Mouse (Mus musculus) heart, embryonic 16.5 days (tissue): ENCODE measurements at regions not wholly inside any gene's neighbourhood (a gene's known extent, or its start where the extent isn't known, plus 50 kb on each side); places are given as distances from the start of the nearest gene placed in this dataset.

Source experiments
- ATAC-seq: fragments of 200-750 bp; cut with Nextera tagmentation; replicated peaks from 2 replicates; pipeline ENCODE4 v1.8.0; 2017; ENCODE audit warnings: moderate number of reproducible peaks; ENCODE audit not compliant: insufficient read depth, low FRiP score; ENCODE audit errors: extremely low read depth
- H3K27ac ChIP-seq: fragments of 300-500 bp; sonication (generic); 2 replicates; pipeline ENCODE4 v1.5.1; 2014; ENCODE audit warnings: mild to moderate bottlenecking, low read length, control low read depth, moderate library complexity
- H3K27me3 ChIP-seq: fragments of 300-500 bp; sonication (generic); 2 replicates; pipeline ENCODE4 v1.6.1; 2014; ENCODE audit warnings: low read length, mixed read lengths; ENCODE audit not compliant: control insufficient read depth, insufficient read depth
- H3K36me3 ChIP-seq: fragments of 300-500 bp; sonication (generic); 2 replicates; pipeline ENCODE4 v1.6.1; 2014; ENCODE audit not compliant: control insufficient read depth, insufficient read depth
- H3K4me1 ChIP-seq: fragments of 300-500 bp; sonication (generic); 2 replicates; pipeline ENCODE4 v1.6.1; 2014; ENCODE audit warnings: low read length, mixed read lengths; ENCODE audit not compliant: control insufficient read depth, insufficient read depth
- H3K4me2 ChIP-seq: fragments of 300-500 bp; sonication (generic); 2 replicates; pipeline ENCODE4 v1.6.1; 2014; ENCODE audit warnings: low read depth, mild to moderate bottlenecking, control low read depth, low read length
- H3K4me3 ChIP-seq: fragments of 300-500 bp; sonication (generic); 2 replicates; pipeline ENCODE4 v1.5.1; 2014; ENCODE audit warnings: mild to moderate bottlenecking, control low read depth, low read length
- H3K9ac ChIP-seq: fragments of 300-500 bp; sonication (generic); 2 replicates; pipeline ENCODE4 v1.6.1; 2014; ENCODE audit warnings: low read length, control low read depth
- H3K9me3 ChIP-seq: fragments of 300-500 bp; sonication (generic); replicated peaks from 2 replicates; pipeline ENCODE4 v1.6.1; 2016; ENCODE audit warnings: low read length; ENCODE audit not compliant: control insufficient read depth
- WGBS: fragments of 180-500 bp; shearing (Covaris S2); extraction: QIAGEN DNeasy Blood & Tissue Kit; methylation state at CpG from one replicate; pipeline ENCODE4 v1.1.7; 2014; 5-methylcytosine and 5-hydroxymethylcytosine counted together

DNA sequence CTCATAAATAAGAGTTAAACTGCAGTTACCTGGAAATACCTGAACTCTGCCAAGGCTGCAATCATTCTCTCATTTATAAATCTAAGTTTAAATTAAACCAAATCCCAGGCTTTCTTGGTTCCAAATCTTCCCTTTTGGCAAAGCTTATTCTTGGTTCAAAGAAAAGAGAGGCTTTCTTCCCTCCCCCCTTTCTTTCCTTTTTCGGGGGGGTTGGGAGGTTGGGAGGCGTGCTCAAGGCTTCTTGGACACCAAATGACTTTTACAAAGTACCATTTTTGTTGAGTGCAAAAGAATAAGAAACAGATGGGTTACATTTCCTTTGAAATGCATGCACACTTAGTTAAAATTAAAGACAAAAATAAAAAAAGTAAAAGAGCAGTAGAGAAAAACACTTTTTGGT lies 105.4 kb upstream of the Mroh9 start:
- Histone ChIP-seq H3K9me3 (no peaks in the 10 kb centered on the region), H3K9ac (no peak overlapping the region), H3K27me3 (no peaks in the 10 kb centered on the region), H3K36me3 (no peaks in the 10 kb centered on the region), H3K4me1 (no peaks in the 10 kb centered on the region), H3K4me3 (no peak overlapping the region), H3K4me2 (no peak overlapping the region), H3K27ac (no peak overlapping the region)
- ATAC-seq = no peak
- WGBS = 43% methylated on average over 2 of the region's 2 CpGs

- H3K4me1 ChIP-seq = no peaks in the 10 kb centered on the region
- no peak for ATAC-seq
- no peaks in the 10 kb centered on the region for H3K36me3 ChIP-seq
- no peak overlapping the region for H3K4me3 ChIP-seq
- no peak overlapping the region for H3K4me2 ChIP-seq
- no peaks in the 10 kb centered on the region for H3K27me3 ChIP-seq
- no peak overlapping the region for H3K9ac ChIP-seq
- no peak overlapping the region for H3K27ac ChIP-seq
- 64% methylated on average over 2 of the region's 2 CpGs for WGBS
- H3K9me3 ChIP-seq = no peaks in the 10 kb centered on the region
Measured at GRCm38 (mm10) chr1:163181851-163182250, 96.4 kb upstream of the Mroh9 start.

DNA sequence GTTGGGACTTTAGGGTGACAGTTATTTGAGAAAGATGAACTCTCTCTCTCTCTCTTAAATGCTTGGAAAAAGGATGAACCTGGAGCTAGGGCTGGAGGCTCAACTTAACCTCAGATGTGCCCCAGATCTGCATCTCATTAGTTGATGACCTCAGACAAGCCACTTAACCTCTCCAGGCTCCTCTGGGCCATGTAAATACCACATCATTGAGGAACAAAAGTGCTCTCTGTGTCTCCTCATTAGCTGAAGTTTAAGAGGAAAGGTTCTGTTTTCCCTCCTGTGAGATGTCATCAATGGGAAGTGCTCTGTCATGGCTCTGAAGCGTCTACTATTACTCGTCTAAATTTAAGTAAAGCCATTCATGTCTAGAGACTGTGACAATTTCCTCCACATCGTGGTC lies 91.5 kb upstream of the Mroh9 start:
- no peak overlapping the region for H3K4me3 ChIP-seq
- H3K27me3 ChIP-seq = no peaks in the 10 kb centered on the region
- H3K4me1 ChIP-seq = no peaks in the 10 kb centered on the region
- 28% methylated on average over 3 of the region's 3 CpGs for WGBS
- no peaks in the 10 kb centered on the region for H3K36me3 ChIP-seq
- no peak for ATAC-seq
- H3K9ac ChIP-seq = no peak overlapping the region
- no peak overlapping the region for H3K4me2 ChIP-seq
- H3K9me3 ChIP-seq = no peaks in the 10 kb centered on the region
- H3K27ac ChIP-seq = no peak overlapping the region

- peaks cover 6% of the 10 kb centered on the region; the same call in 1 of the 2 replicates for H3K9me3 ChIP-seq
- H3K36me3 ChIP-seq = no peaks in the 10 kb centered on the region
- H3K4me2 ChIP-seq = no peak overlapping the region
- no peak overlapping the region for H3K27ac ChIP-seq
- no peak for ATAC-seq
- no peak overlapping the region for H3K4me3 ChIP-seq
- no peak overlapping the region for H3K9ac ChIP-seq
- no peaks in the 10 kb centered on the region for H3K4me1 ChIP-seq
- H3K27me3 ChIP-seq = no peaks in the 10 kb centered on the region
Measured at GRCm38 (mm10) chr1:163167051-163167450, 81.6 kb upstream of the Mroh9 start.

DNA sequence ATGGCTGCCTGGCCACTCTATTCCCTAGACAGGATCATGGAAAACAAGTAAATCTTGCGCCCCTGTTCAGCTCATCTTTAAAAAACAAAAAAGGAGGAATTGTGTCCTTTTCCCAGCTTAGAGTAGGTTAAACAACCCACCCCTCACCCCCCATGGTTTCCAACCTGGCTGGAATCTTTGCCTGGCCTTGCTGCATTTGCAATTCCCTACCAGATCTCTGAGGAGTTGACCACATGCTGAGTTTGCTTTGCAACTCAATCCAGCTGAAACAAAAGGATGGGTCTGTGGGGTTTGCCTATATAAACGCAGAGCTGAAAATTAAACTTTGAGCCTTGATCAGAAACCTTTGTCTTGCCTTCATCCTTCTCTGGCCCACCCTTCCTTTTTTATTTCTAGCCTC lies 78.2 kb upstream of the Mroh9 start:
- WGBS = 42% methylated on average over 2 of the region's 2 CpGs
- H3K4me1 ChIP-seq = no peaks in the 10 kb centered on the region
- no peak for ATAC-seq
- no peak overlapping the region for H3K27ac ChIP-seq
- no peaks in the 10 kb centered on the region for H3K27me3 ChIP-seq
- no peak overlapping the region for H3K4me2 ChIP-seq
- no peaks in the 10 kb centered on the region for H3K9me3 ChIP-seq
- H3K36me3 ChIP-seq = no peaks in the 10 kb centered on the region
- H3K9ac ChIP-seq = no peak overlapping the region
- no peak overlapping the region for H3K4me3 ChIP-seq

DNA sequence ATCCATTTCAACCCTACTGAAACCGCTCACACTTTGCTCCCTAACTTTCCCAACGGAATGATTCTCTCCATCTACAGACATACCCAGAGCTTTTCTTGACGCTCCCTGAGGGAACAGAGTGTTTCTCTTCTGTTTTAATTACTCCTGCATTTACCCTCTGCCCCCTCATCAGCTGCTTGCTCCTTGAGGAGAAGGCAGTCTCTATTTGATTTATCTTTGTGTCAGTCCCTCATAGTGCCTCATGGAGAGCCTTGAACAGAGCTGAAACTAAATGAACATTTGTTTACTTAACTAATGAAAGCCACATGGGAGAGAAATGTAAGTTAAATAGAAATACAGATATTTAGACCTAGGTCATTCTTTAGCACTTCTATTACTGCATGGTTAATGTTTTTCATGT lies 74.4 kb upstream of the Mroh9 start:
- Histone ChIP-seq H3K4me3 (no peak overlapping the region), H3K9me3 (no peaks in the 10 kb centered on the region), H3K4me1 (no peaks in the 10 kb centered on the region), H3K4me2 (no peak overlapping the region), H3K27ac (no peak overlapping the region), H3K27me3 (no peaks in the 10 kb centered on the region), H3K36me3 (no peaks in the 10 kb centered on the region), H3K9ac (no peak overlapping the region)
- WGBS = 42% methylated on average over 3 of the region's 3 CpGs
- ATAC-seq = no peak

DNA sequence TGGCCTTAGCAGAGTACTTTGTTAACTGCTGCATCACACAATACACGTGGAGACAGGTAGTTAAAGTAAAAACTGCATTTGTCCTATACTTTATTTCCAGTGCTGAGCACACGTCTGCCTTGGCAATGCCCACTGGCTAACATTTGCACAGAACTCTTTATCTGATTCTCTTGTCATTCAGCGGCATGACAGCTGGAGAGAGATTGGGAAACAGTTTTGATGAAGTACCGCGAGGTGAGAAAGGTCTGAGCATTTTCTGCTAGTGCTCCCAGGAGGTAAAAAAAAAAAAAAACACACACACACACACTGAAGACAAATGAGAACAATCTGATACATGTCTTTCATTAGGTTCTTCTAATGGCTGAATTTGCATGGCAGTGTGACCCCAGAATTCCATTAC lies 73.0 kb upstream of the Mroh9 start:
- Histone ChIP-seq H3K4me3 (no peak overlapping the region), H3K4me1 (no peaks in the 10 kb centered on the region), H3K9me3 (no peaks in the 10 kb centered on the region), H3K36me3 (no peaks in the 10 kb centered on the region), H3K4me2 (no peak overlapping the region), H3K27ac (no peak overlapping the region), H3K9ac (no peak overlapping the region), H3K27me3 (no peaks in the 10 kb centered on the region)
- no peak for ATAC-seq
- WGBS = 58% methylated on average over 5 of the region's 5 CpGs

- Histone ChIP-seq H3K27ac (no peak overlapping the region), H3K4me2 (peak overlapping the region; percentile 69), H3K36me3 (no peaks in the 10 kb centered on the region), H3K27me3 (no peaks in the 10 kb centered on the region), H3K4me1 (no peaks in the 10 kb centered on the region), H3K9me3 (no peaks in the 10 kb centered on the region), H3K4me3 (peak overlapping the region; percentile 48), H3K9ac (peak overlapping the region; percentile 61)
- no peak for ATAC-seq
- 28% methylated on average over 13 of the region's 13 CpGs for WGBS
Measured at GRCm38 (mm10) chr1:163150203-163150855, 64.9 kb upstream of the Mroh9 start.

- H3K9me3 ChIP-seq = no peaks in the 10 kb centered on the region
- H3K9ac ChIP-seq = no peak overlapping the region
- no peaks in the 10 kb centered on the region for H3K36me3 ChIP-seq
- no peaks in the 10 kb centered on the region for H3K27me3 ChIP-seq
- no peak for ATAC-seq
- 50% methylated on average over 1 of the region's 1 CpGs for WGBS
- H3K4me1 ChIP-seq = no peaks in the 10 kb centered on the region
- H3K4me2 ChIP-seq = no peak overlapping the region
- H3K4me3 ChIP-seq = no peak overlapping the region
- no peak overlapping the region for H3K27ac ChIP-seq
Measured at GRCm38 (mm10) chr1:163146641-163147040, 61.2 kb upstream of the Mroh9 start.
